Mouse (Mus musculus) bone marrow, adult 2 months (tissue): ENCODE measurements around the gene Zfp592. TPM values are rescaled to one million over a fixed set of nuclear protein-coding genes. Genes with fewer than 3 reads are reported as not detected.
A peak's percentile ranks its signal among the peaks of the same experiment; 100 is the strongest.

Source experiments
- H3K27ac ChIP-seq: fragments of 200-500 bp; 2 replicates; pipeline ENCODE4 v1.5.1; 2012; ENCODE audit warnings: low read depth, mild to moderate bottlenecking, control low read depth, inconsistent platforms, low read length; ENCODE audit not compliant: control insufficient read depth, poor library complexity, insufficient read depth
- H3K4me1 ChIP-seq: fragments of 200-500 bp; 2 replicates; pipeline ENCODE4 v1.6.1; 2011; ENCODE audit warnings: low read length; ENCODE audit not compliant: control insufficient read depth, insufficient read depth
- H3K4me3 ChIP-seq: fragments of 200-500 bp; replicated peaks from 2 replicates; pipeline ENCODE3; 2011; ENCODE audit warnings: mild to moderate bottlenecking, low read depth, low read length, control low read depth; ENCODE audit not compliant: control insufficient read depth
- CTCF ChIP-seq: fragments of 200-500 bp; IDR thresholded peaks from 2 replicates; pipeline ENCODE4 v1.5.1; 2011; ENCODE audit warnings: low read length, control low read depth; ENCODE audit not compliant: control insufficient read depth, insufficient read depth
- POLR2A ChIP-seq: fragments of 200-500 bp; IDR thresholded peaks from 2 replicates; pipeline ENCODE4 v1.6.1; 2011; ENCODE audit warnings: low read depth, mild to moderate bottlenecking, control low read depth, low read length, borderline replicate concordance; ENCODE audit not compliant: control insufficient read depth
- WGBS: fragments of 180-500 bp; shearing (Covaris S2); methylation state at CpG from one replicate; pipeline ENCODE4 v1.1.7; 2018; 5-methylcytosine and 5-hydroxymethylcytosine counted together
- polyA plus RNA-seq: library from polyadenylated mRNA; stranded (reverse); fragments of >200 nt; gene quantifications from 2 replicates; pipeline ENCODE4 v1.2.4, GENCODE M21; 2011; ENCODE audit warnings: low replicate concordance; ENCODE audit not compliant: missing spikeins, insufficient read depth, insufficient read length

Gene Zfp592
- polyA plus RNA-seq, 1 experiment = 24.7 TPM

DNA sequence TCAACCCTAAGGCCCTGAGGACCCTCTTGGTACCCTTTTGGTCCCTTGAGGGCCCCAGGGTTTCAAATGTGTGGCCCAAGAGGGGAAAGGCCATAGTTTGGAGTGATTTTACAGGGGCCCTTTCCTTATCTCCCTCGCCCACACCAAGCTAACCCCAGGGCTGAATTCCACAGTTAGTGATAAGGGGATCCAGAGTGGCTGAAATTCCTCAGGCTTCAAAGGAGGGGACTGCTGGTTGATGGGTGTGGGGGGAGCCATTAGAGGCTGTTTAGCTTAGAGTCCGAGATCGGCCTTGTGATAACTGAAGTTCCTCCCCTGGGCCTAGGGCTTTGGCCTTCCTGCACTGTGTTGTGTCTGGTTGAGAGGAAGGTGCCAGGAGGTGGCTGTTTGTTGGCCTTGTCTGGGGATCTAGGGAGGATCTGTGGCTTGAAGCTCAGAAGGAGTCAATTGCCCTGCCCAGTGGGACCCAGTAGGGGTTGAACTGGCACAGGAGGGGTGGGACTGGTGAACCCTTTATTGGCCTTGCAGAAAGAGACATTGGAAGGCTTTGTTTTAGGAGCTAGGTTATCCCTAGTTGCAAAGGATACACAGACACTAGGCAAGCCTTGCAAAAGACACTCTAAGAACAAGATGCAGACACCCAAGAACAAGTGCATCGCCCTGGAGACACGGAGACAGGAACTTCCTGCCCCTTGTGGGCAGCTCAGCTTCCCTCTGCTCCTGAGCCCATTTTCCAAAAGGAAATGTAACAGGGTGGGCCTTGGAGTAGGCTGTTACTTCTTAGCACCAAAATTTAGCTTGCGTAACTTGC is 64.6 kb downstream of the Zfp592 start:
- Histone ChIP-seq H3K4me3 (no peak overlapping the region), H3K4me1 (no peaks in the 10 kb centered on the region; the same call in 1 of the 2 replicates), H3K27ac (no peak overlapping the region)
- TF ChIP-seq CTCF = no peak
- TF ChIP-seq POLR2A = no peak
- 28% methylated on average over 6 of the region's 6 CpGs for WGBS

GRCm38 (mm10) chr7:81058712-81059154 is 65.3 kb downstream of the Zfp592 start:
- Histone ChIP-seq H3K4me3 (no peak overlapping the region), H3K27ac (no peak overlapping the region), H3K4me1 (no peaks in the 10 kb centered on the region; the same call in 1 of the 2 replicates)
- WGBS = 44% methylated on average over 9 of the region's 9 CpGs
- TF ChIP-seq CTCF (no peak), POLR2A (no peak)

DNA sequence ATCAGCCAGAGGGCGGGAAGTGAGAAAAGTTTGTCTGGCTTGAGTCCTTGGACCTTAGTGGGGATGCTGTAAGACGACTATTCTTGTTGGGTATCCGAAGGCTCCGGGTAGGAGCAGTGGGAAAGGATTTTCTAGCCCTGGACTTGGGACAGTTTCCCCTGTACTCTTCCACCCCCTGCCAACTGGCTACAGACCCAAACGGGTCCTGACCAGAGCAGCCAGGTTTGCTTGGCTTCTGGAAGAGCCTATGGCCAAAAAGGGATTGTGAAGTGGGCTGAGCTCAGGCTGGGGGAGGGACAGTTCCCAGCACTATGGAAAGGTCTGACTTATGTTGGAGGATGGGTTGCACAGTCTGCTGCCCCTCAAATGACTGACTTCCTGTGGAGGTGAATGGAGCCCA is 65.9 kb downstream of the Zfp592 start:
- H3K27ac ChIP-seq = no peak overlapping the region
- WGBS = 82% methylated on average over 5 of the region's 5 CpGs
- TF ChIP-seq POLR2A (no peak), CTCF (no peak)
- H3K4me1 ChIP-seq = no peaks in the 10 kb centered on the region; the same call in 1 of the 2 replicates
- no peak overlapping the region for H3K4me3 ChIP-seq

- Histone ChIP-seq H3K27ac (no peak overlapping the region), H3K4me1 (no peaks in the 10 kb centered on the region; the same call in 1 of the 2 replicates), H3K4me3 (no peak overlapping the region)
- no peak for TF ChIP-seq POLR2A
- TF ChIP-seq CTCF = peak; percentile 72
- WGBS = 68% methylated on average over 2 of the region's 2 CpGs
Measured at GRCm38 (mm10) chr7:81060908-81061307, 67.4 kb downstream of the Zfp592 start.

DNA sequence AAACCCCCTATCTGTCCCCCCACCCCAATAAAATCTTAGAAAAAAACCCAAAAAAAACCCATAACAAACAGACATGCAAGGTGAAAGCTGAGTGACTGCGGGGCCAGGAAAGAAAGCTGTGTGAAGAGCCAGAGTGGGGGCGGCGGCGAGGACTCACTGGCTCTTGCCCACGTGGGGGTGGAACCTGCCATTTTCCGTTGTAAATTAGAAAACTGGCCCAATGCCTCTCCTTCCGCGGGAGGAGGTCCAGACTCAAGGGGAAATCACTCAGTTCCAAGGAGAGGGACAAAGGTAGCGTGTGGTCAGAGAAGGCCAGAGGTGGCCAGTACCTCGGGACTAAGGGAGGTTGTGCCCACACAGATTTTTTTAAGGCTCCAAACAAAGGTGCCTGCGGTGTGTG is 68.5 kb downstream of the Zfp592 start:
- Histone ChIP-seq H3K4me3 (no peak overlapping the region), H3K4me1 (no peaks in the 10 kb centered on the region; the same call in 1 of the 2 replicates), H3K27ac (no peak overlapping the region)
- TF ChIP-seq CTCF (no peak), POLR2A (no peak)
- 79% methylated on average over 11 of the region's 11 CpGs for WGBS

DNA sequence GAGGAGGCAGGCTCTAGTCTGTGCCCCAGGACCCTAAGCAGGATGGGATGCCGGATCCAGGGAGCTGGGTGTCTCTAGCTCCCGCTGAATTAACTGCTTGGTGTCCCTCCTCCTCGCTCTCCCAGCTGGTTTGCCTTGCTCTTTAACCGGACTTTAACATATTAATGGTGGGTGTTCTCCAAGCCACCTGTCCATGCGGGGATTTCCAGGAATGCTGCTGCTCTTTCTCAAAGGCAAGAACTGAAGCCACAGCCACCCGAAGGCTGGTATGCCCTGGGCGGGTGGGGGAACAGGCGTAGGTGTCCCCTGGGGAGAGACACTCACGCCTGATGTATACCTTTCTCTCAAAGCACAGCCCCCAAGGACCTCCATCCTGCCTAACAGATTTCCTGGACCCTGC is 69.9 kb downstream of the Zfp592 start:
- Histone ChIP-seq H3K4me1 (no peaks in the 10 kb centered on the region), H3K27ac (no peak overlapping the region), H3K4me3 (no peak overlapping the region)
- 79% methylated on average over 9 of the region's 9 CpGs for WGBS
- TF ChIP-seq POLR2A = no peak
- TF ChIP-seq CTCF = no peak

DNA sequence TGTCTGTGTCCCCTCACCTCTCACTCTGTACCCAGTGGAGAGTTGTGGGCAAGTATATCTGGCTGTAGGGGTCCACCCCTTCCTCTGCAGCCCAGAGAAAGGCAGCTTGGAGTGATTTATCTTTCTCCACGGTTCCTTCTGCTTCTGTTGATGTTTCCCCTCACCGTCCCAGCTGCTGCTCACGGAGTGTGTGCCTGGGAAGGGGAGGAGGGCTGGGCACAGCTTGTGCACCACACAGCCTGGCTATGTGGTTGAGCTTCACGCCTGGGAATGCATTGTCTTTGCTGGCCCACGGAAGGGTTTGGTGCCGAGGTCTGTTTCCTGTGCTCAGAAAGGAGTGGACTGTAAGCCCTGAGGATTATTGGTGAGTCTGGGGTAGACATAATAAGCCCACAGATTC is 73.2 kb downstream of the Zfp592 start:
- H3K4me1 ChIP-seq = no peaks in the 10 kb centered on the region
- WGBS = 4% methylated on average over 6 of the region's 6 CpGs
- H3K4me3 ChIP-seq = no peak overlapping the region
- no peak overlapping the region for H3K27ac ChIP-seq
- TF ChIP-seq POLR2A (no peak), CTCF (no peak)

GRCm38 (mm10) chr7:81072463-81072862 is 79.0 kb downstream of the Zfp592 start:
- TF ChIP-seq POLR2A (no peak), CTCF (no peak)
- Histone ChIP-seq H3K4me3 (no peak overlapping the region), H3K4me1 (peaks cover 3% of the 10 kb centered on the region; the same call in 1 of the 2 replicates), H3K27ac (no peak overlapping the region)
- WGBS = 67% methylated on average over 5 of the region's 5 CpGs
